Mouse (Mus musculus) heart, postnatal 0 days (tissue): ENCODE results near the gene Acbd7.
A peak's percentile ranks its signal among the peaks of the same experiment; 100 is the strongest.

Experiments used
- CTCF ChIP-seq: IDR thresholded peaks from 2 replicates; pipeline ENCODE4 v1.5.1; 2016; ENCODE audit warnings: antibody characterized with exemption, control low read depth, low read depth
- EP300 ChIP-seq: IDR thresholded peaks from 2 replicates; pipeline ENCODE4 v1.6.1; 2016; ENCODE audit warnings: antibody characterized with exemption, low read depth

DNA sequence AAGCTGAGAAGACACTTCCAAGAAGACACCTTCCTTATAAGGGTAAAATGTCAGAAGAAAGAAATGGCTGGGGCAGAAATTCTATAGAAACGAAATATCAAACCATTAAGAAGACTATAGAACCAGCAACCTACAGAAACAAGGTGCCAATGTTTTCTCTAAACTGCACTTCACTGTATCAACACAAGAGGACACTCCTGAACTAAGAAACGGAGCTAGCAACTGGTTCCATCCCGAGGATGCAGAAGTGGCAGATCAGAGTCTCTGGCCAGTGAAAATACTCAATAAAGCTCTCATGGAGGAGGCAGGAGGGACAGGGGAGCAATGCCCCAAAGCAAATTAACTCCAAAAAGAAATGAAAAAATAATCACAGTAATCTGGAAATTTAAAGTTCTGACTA is 13.0 kb downstream of the Acbd7 start:
- TF ChIP-seq CTCF (peak; percentile 72), EP300 (no peak)
